Mouse (Mus musculus) lung, embryonic 14.5 days (tissue): ENCODE data around the gene Mtmr4. TPM values are rescaled to one million over a fixed set of nuclear protein-coding genes. Genes with fewer than 3 reads are reported as not detected.

ENCODE experiments used
- ATAC-seq: fragments of 200-750 bp; cut with Nextera tagmentation; 2 replicates; pipeline ENCODE4 v1.8.0; 2017; ENCODE audit warnings: mild to moderate bottlenecking, moderate TSS enrichment, moderate library complexity; ENCODE audit not compliant: insufficient read depth
- DNase-seq: peaks from one replicate; pipeline ENCODE4 v3.0.0-alpha.2; 2015
- H3K27ac ChIP-seq: fragments of 300-500 bp; sonication (generic); 2 replicates; pipeline ENCODE4 v1.5.1; 2014; ENCODE audit warnings: low read depth, mild to moderate bottlenecking, moderate library complexity
- H3K27me3 ChIP-seq: fragments of 300-500 bp; sonication (generic); 2 replicates; pipeline ENCODE4 v1.6.1; 2014; ENCODE audit warnings: low read length, control low read depth; ENCODE audit not compliant: insufficient read depth
- H3K36me3 ChIP-seq: fragments of 300-500 bp; sonication (generic); 2 replicates; pipeline ENCODE4 v1.6.1; 2014; ENCODE audit warnings: control low read depth; ENCODE audit not compliant: insufficient read depth
- H3K4me1 ChIP-seq: fragments of 300-500 bp; sonication (generic); 2 replicates; pipeline ENCODE4 v1.6.1; 2014; ENCODE audit warnings: antibody characterized with exemption, control low read depth; ENCODE audit not compliant: insufficient read depth
- H3K4me2 ChIP-seq: fragments of 300-500 bp; sonication (generic); 2 replicates; pipeline ENCODE4 v1.6.1; 2014; ENCODE audit warnings: mild to moderate bottlenecking
- H3K4me3 ChIP-seq: fragments of 300-500 bp; sonication (generic); 2 replicates; pipeline ENCODE4 v1.5.1; 2014; ENCODE audit warnings: low read depth, low read length
- H3K9ac ChIP-seq: fragments of 300-500 bp; sonication (generic); 2 replicates; pipeline ENCODE4 v1.6.1; 2014
- H3K9me3 ChIP-seq: fragments of 300-500 bp; sonication (generic); 2 replicates; pipeline ENCODE4 v1.6.1; 2016; ENCODE audit warnings: low read depth, low read length, control low read depth
- CTCF ChIP-seq: IDR thresholded peaks from 2 replicates; pipeline ENCODE4 v1.5.1; 2016; ENCODE audit warnings: antibody characterized with exemption, low read depth
- WGBS: fragments of 180-500 bp; shearing (Covaris S2); extraction: QIAGEN DNeasy Blood & Tissue Kit; methylation state at CpG from one replicate; pipeline ENCODE4 v1.1.7; 2014; 5-methylcytosine and 5-hydroxymethylcytosine counted together
- polyA plus RNA-seq: library from polyadenylated mRNA; unstranded; fragments of >200 nt; fragmentation: Nextera tagmentation; extraction: Ambion mirVana; gene quantifications from 2 replicates; pipeline ENCODE4 v1.2.1, GENCODE M21; 2014

The Mtmr4 gene
- polyA plus RNA-seq, 1 experiment from 2014 or later = 41.2 TPM

- H3K36me3 ChIP-seq = no peaks in the 10 kb centered on the region
- peak overlapping the region; percentile 57 for H3K9ac ChIP-seq
- H3K4me1 ChIP-seq = peaks cover 12% of the 10 kb centered on the region
- no peak for DNase-seq
- TF ChIP-seq CTCF = no peak
- peak overlapping the region; percentile 93 for H3K4me2 ChIP-seq
- H3K4me3 ChIP-seq = peak overlapping the region; percentile 56
- 23% methylated on average over 6 of the region's 6 CpGs for WGBS
- no peaks in the 10 kb centered on the region for H3K27me3 ChIP-seq
- no peak overlapping the region for H3K27ac ChIP-seq
- ATAC-seq = no peak
- no peaks in the 10 kb centered on the region for H3K9me3 ChIP-seq
Observed at GRCm38 (mm10) chr11:87577601-87578248, 14.2 kb upstream of the Mtmr4 start.

GRCm38 (mm10) chr11:87578249-87578962, 13.6 kb upstream of the Mtmr4 start:
- Histone ChIP-seq H3K27ac (peak overlapping the region; percentile 70; the same call in 1 of the 2 replicates), H3K9ac (peak overlapping the region; percentile 57), H3K4me1 (peaks cover 12% of the 10 kb centered on the region), H3K9me3 (no peaks in the 10 kb centered on the region), H3K27me3 (no peaks in the 10 kb centered on the region), H3K36me3 (no peaks in the 10 kb centered on the region), H3K4me2 (peak overlapping the region; percentile 93), H3K4me3 (peak overlapping the region; percentile 56)
- ATAC-seq (peak; percentile 66), DNase-seq (peak; percentile 64)
- WGBS = under 1% methylated on average over 40 of the region's 40 CpGs
- TF ChIP-seq CTCF = no peak

DNA sequence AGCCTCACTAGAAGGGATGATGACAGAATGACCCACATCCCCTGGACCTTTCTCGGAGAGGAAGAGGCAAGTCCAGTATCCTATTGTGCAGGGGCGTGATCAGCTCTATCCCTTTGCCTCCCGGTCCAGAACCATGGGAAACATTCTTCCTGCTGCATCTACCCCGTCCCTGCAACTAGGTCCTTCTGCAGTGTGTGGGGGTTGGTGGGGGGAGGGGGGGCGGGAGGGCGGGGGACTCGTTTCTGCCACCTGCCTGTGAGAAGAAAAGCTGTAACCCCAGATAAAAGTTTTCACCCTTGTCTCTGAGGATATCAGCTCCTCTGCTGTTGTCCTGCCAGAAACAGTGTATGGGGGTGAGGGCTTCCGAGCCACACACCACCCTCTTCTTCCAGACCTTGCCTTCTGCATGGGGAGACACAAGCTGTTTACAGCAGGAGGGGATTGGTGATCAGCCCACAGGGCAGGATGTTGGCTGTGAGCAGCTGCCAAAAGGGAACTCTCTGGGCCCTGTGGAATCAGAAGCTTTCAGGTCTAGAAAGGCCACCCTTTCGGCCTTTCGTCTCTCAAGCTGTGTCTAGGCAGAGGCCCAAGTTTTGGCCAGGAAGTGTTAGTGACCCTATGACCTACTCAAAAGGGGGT, 12.9 kb upstream of the Mtmr4 start:
- Histone ChIP-seq H3K27me3 (no peaks in the 10 kb centered on the region), H3K4me2 (peak overlapping the region; percentile 93), H3K36me3 (no peaks in the 10 kb centered on the region), H3K4me3 (peak overlapping the region; percentile 56), H3K4me1 (peaks cover 12% of the 10 kb centered on the region), H3K27ac (peak overlapping the region; percentile 70), H3K9ac (no peak overlapping the region), H3K9me3 (no peaks in the 10 kb centered on the region)
- ATAC-seq = peak; percentile 66; the same call in 1 of the 2 replicates
- peak; percentile 68 for DNase-seq
- 11% methylated on average over 10 of the region's 10 CpGs for WGBS
- TF ChIP-seq CTCF = no peak

GRCm38 (mm10) chr11:87579713-87580112, 12.2 kb upstream of the Mtmr4 start:
- Histone ChIP-seq H3K4me1 (peaks cover 12% of the 10 kb centered on the region), H3K9me3 (no peaks in the 10 kb centered on the region), H3K36me3 (no peaks in the 10 kb centered on the region), H3K4me2 (peak overlapping the region; percentile 93), H3K27me3 (no peaks in the 10 kb centered on the region), H3K4me3 (no peak overlapping the region), H3K9ac (no peak overlapping the region), H3K27ac (peak overlapping the region; percentile 70; the same call in 1 of the 2 replicates)
- WGBS = 30% methylated on average over 1 of the region's 1 CpGs
- DNase-seq (peak; percentile 75), ATAC-seq (peak; percentile 32; the same call in 1 of the 2 replicates)
- no peak for TF ChIP-seq CTCF

DNA sequence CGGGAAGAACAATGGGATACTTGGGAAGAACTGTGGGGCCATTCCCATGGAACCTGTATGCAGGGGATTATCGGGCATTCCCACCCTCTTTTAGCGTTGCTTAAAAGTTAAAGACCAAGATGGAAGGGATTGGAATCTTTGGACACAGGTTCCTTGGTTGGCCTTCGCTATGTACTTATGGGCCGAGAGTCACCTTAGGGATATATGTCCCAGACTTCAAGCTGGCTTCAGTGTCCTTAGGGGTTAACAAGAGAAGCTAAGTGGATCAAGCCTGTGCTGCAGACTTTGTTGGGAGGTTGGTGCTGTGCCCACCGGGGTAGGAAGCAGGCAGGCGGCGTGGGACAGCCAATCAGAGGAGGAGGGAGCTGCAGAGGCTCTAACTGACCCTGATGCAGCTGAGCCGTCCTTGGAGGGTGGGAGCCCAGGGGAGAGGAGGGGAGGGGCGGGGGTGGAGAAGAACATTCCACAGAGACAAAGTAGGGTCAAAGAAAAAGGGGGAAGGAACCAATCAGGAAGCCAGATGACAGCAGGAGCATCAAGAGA, 11.3 kb upstream of the Mtmr4 start:
- Histone ChIP-seq H3K9me3 (no peaks in the 10 kb centered on the region), H3K9ac (no peak overlapping the region), H3K4me3 (no peak overlapping the region), H3K27me3 (no peaks in the 10 kb centered on the region), H3K4me2 (peak overlapping the region; percentile 93; the same call in 1 of the 2 replicates), H3K27ac (0 out of 2 replicates have a peak overlapping the region, but pooled peaks have one; percentile 1), H3K36me3 (no peaks in the 10 kb centered on the region), H3K4me1 (peaks cover 15% of the 10 kb centered on the region)
- no peak for TF ChIP-seq CTCF
- no peak for ATAC-seq
- no peak for DNase-seq
- 51% methylated on average over 10 of the region's 10 CpGs for WGBS

DNA sequence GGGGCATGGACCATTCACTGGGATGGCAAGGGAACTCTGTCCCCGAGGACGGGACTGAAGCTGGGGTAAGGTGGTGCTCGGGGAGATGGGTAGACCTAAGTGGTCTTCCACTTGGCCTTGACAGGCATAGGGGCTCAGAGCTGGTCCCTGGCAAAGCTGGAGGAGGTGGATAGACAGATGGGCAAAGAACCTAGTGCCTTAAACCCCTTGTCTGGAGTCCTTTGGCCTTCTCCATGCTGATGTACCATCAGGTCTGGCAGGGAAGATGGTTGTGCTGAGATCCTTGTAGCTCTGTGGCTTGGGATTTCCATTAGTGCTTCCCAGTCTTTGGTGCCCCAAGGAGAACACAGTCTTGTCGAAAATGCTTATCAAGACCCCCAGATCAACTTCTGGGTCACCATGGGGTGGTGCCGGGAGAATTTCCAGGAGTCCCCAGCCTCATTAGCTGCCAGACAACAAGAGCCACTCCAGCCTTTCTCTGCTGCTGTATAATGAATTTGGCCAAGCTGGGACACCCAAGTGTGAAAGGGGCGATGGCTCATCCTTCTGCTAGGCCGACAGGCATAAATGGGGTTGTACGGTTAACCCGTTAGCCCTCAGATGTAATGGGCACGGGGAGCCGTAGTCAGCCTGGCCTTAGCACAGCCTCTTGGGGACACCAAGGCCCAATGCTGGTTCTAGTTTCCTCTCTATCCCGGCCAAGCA, 10.6 kb upstream of the Mtmr4 start:
- ATAC-seq (no peak), DNase-seq (no peak)
- Histone ChIP-seq H3K4me3 (no peak overlapping the region), H3K9me3 (no peaks in the 10 kb centered on the region), H3K9ac (no peak overlapping the region), H3K27me3 (no peaks in the 10 kb centered on the region), H3K4me1 (peaks cover 15% of the 10 kb centered on the region), H3K4me2 (no peak overlapping the region), H3K27ac (no peak overlapping the region), H3K36me3 (no peaks in the 10 kb centered on the region)
- TF ChIP-seq CTCF = no peak
- 81% methylated on average over 12 of the region's 12 CpGs for WGBS
